Mouse (Mus musculus): ENCODE data around the gene Ranbp3l.
A peak's percentile ranks its signal among the peaks of the same experiment; 100 is the strongest.

Ranbp3l gene

DNA sequence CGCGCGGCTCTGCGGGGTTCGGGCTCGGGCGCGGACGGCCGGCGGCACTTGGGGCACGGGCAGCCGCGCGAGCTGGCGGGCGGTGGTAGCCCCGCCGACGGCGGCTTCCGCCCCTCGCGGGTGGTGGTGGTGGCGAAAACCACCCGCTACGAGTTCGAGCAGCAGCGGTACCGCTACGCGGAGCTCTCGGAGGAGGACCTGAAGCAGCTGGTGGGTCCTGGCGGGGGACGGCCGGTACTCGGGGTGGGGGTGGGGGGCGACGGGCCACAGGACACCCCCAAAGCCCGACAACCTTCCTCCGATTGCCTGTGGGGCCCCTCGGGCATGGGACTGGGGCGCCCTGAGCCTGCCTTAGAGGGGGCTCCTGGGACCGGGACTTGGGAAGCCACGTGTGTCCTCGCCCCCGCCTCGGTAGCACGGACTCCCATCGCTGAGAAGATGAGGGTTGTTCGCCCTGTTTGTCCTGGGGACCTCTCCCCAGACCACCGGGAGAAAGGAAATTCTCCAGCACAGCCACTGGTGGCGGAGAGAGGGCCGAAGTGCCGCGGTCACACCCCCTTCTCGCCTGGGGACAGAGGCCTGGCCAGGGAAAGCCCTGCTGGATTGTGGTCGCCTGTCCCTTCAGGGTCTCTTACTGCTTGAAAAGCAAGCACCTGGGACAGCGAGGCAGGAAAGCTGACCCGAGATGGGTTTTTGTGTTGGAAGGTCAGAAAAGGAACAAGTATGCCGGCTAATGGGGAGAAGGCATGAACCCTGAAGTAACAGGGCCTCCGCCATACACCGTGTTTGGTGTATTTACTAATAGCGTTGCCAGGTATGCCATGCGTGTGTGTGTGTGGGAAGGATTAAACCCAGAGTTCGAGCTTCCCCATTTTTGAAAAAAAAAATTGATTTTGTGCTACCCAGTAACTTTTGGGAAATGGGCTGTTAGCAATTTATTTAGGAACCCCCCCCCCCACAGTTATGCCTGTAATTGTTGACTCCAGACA lies 104.1 kb downstream of the Ranbp3l start:
- DNase-seq: peak; percentile 55 to 66

DNA sequence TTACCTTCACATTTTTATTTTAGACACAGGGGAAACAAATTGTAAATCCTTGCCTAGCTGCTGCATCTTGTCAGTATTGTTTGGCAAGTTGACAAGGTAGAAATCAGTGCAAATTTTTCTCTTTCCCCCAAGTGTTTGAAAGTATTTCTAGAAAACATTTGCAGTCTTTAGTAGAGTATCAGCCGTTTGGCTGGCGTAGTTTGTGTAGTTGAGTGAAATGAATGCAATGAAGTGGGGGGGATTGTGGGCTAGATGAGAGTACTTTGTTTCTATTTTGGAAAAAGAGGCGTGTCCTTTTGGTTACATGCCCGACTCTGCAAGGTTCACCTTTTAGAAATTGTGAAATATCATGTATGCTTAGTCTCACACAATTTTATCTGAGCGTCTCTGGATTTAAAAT lies 104.9 kb downstream of the Ranbp3l start:
- peak; percentile 13 to 14 for DNase-seq

DNA sequence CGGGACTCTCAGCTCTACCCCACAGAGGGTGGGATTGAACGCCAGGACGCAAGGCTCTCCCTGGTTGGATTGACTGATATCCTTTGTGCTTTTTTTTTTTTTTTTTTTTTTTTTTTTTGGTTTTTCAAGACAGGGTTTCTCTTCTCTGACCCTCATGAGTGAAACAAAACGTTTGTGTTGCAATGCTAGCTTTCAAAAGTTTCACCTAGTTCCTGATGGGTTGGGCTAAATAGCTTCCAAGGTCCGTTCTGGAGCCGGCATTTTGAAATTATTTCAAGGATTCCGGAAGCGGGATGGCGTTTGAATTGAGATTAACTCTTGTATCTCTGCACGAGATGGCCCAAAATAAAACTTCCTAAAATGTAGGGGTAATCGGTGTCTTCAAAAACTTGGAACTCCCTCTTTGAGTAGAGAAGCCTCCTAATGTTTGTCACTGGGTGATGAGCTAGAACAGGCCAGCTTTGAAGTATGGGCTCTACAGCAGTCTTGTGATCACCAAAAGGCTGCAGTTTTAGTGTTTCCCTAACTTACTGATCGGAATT lies 105.4 kb downstream of the Ranbp3l start:
- DNase-seq: no peak

- peak in 1 of 2 experiments; percentile 14 for DNase-seq
These were observed 105.9 kb downstream of the Ranbp3l start for GRCm38 (mm10) chr15:9073684-9074083.

- DNase-seq: no peak
These were observed 106.4 kb downstream of the Ranbp3l start for GRCm38 (mm10) chr15:9074139-9074538.

DNA sequence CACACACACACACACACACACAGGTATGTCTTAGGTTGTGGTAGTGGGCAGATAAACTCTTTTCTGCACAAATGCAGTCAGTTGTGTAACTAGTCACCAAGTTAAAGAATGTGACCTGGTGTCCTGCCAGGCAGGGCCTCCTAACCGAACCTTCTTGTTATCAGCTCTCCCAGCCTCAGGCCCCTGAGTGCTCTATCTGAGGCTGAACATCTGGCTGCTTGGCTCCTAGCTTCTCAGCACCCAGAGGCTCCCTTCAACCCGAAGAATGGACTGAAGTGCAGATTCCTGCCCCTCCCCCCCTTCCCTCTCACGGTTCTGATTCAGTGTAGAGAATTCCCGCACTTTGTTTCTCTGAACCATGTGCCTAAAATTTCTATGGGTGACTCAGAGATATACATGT lies 106.9 kb downstream of the Ranbp3l start:
- no peak for DNase-seq

DNA sequence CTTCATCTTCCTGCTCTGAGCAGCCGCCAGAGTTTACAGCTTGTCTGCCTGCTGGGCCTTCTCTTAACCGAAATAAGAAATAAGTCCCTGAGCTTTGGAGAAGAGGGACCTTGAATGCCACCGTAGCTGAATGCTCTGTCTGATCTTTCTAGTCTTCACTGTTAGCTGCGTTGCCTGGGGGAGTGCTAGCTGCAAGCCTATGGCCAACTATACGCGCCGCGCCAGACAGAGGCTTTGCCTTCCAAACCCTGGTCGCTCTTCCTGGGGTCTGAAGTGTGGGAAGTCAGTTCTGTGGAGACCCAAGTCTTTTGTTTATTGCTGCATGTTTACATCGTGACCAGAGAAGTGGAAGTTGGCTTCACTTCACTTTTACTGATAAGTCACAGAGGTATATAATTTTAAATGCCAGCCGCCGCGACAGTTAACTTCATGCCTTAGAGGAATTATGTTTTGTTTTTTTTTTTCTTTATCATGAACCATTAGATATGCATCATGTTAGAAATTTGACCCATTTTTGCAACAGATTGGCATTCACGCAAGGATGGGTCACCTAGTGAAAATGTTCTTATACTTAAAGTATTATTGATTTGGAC lies 108.0 kb downstream of the Ranbp3l start:
- no peak for DNase-seq

GRCm38 (mm10) chr15:9078481-9079300 lies 110.9 kb downstream of the Ranbp3l start:
- no peak for DNase-seq

GRCm38 (mm10) chr15:9079626-9080025 lies 111.9 kb downstream of the Ranbp3l start:
- DNase-seq: no peak

GRCm38 (mm10) chr15:9080206-9080605 lies 112.5 kb downstream of the Ranbp3l start:
- DNase-seq: no peak

GRCm38 (mm10) chr15:9081294-9081693 lies 113.5 kb downstream of the Ranbp3l start:
- DNase-seq: no peak

DNA sequence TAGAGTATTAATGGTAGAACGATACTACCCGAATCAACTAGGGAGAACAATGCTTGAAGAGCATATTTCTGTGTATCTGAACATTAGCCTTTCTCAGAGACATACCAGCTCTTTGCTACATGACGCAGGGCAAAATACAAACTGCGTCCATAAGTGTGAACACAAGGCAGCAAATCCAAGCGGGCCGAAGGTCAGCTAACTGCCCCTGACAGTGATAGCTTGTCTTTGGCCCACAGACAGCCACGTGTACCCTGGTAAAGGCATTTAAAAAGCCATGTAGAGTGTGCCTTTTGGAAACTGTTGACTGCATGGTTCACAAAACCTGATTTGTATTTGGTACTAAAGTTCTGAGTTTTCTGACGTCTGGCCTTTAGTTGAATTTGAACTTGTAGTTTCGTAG lies 115.0 kb downstream of the Ranbp3l start:
- DNase-seq: no peak

DNA sequence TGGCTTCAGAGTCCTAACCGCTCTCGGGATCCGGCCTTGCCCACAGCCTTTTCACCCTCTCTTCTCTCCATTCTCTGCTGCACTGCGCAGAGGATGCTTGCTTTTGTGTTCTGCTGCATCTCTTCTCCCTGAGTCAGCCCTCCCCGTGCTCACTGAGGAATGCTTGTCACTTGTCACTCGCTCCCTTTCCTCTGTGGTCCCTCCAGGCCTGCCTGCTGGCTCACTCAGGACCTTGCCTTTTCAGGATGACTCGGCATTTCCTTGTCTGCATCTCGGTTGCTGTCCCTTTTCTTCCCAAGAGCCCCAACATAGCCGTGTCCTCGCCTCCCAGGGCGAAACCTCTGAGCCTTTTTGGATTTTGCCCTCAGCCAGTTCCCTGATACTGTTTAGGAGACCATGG lies 119.1 kb downstream of the Ranbp3l start:
- no peak for DNase-seq

DNA sequence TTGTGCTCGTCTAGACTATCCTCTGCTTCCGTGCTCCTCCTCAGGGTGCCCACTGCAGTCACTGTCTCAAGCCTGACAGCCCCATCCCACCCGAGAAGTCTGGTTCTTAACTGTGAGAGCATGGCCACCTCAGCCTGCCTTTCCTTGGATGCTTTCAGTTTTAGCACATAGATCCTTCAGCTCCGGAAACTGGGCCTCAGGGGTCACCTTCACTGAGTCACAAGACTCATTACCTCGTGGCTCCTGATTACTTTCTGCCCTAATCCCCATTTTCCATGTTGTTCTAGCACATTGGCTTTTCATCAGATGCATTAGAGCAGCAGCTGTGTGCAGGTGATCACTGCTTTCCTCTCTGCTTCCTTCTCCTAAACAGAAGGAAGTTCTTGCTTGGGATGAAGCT lies 119.7 kb downstream of the Ranbp3l start:
- no peak for DNase-seq

DNA sequence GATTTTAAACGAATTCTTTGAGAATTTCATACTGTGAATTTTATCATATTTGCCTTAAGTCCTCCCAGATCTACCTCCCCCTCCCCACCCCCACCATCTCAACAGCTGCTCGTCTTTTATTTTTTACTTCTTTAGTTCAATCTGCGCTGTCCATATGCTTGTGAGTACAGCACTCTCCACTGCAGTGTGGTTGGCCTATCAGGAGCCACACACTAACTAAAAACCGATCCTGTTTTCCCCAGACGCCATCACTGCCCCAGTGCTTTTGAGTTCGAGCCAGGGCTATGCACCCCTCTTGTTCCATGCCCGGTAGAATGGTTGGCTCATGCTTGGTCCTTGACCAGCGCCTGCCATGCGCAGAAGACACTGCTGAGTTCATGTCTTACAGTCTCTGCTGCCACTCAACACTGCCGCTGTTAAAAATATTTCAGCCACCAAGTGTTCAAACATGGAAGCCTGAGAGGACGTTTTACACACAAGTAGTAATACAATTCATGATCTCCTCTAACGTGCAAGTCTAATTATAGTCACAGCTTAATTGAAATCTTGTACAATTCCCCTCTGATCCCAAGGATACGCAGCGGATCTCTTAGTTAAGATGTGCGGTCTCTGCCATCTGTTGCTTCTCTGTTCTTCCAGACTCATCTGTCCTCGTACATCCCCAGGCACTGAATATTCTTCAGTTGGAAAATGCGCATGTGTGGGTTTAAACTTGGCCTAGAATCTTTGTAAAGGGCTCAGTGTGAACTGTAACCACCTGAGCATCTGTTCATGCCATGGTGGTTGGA lies 120.3 kb downstream of the Ranbp3l start:
- no peak for DNase-seq

DNA sequence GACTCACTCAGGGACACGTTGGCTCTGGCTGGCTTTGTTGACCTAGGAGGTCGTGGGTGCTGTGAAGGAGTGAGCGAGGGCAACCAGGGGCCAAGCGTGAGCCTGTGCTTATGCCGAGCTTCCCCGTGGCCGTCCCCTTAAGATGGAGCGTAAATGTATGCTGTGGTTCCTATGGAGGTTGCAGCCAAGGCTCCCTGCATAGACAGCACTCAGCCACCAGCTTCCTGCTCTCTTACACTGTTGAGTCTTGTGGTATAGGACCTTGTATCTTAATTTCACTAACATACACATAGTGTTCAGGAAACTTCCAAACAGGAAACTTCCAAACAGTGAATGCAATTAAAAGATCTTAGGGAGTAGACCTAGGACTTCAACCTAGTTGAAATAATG lies 120.9 kb downstream of the Ranbp3l start:
- DNase-seq: no peak

GRCm38 (mm10) chr15:9089136-9089720 lies 121.5 kb downstream of the Ranbp3l start:
- no peak for DNase-seq

- DNase-seq: no peak
These were observed 122.9 kb downstream of the Ranbp3l start for GRCm38 (mm10) chr15:9090662-9091061.

DNA sequence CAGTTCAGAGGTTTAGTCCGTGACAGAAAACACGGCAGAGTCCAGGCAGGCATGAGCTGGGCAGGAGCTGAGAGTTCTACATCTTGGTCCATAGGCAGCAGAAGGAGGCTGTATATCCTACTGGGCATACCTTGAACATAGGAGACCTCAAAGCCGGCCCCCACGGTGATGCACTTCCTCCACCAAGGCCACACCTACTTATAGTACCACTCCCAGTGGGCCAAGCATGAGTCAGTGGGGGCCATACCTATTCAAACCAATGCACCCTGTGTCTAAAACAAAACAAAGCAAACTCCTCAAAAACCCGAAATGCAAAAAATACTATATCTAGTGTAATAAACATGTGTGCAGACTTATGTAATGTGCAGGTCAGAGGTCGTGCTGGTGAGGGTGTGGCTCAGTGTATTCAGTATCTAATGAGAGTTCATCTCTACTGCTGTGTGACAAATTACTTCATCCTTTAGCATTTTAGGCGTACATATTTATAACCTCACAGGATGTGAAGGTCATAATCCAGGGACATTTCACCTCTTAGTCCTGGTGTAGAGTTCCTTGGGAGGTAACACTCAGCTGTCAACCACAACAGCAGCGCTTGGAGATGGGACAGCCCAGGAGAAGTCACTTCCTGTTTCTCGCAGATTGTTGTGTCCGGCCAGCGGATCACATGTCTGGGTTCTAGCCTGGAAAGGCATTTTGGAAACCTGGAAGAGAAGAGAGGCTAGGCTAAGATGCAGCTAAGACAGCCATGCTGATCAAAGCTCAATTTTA lies 126.0 kb downstream of the Ranbp3l start:
- no peak for DNase-seq

DNA sequence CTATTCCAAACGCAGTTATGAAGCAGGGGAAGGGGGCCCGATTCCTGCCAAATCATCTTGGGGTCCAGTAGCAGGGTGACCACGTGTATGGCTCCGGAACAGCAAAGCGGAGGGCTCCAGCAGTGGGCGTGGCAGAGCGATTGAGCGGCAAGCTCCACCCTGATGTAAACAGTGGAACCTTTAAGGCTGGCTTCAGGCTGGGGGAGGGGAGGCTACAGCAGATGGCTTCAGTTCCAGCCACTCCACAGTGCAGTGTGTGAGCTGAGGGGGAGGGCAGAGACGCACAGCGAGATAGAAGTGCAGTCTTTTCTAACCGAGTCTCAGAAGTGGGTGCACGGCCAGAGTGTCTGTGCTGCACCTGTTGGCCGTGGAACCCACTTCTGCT lies 126.6 kb downstream of the Ranbp3l start:
- no peak for DNase-seq

DNA sequence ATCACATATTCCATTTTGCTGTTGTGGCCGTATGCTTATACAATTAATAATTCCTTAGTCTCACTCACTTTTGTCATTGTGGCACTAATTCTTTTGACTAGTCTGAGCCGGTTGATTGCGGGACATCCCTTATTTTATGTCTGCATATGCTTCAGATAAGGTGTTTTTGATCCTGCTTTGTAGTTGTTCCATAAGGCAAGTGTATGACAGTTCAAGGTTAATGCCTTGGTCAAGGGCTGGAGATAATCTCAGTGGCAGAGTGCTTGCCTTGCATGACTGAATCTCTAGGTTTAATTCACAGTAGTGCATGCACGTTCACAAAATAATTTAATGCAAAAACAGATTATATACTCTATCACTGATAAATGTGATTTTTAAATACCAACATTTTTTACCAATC lies 129.1 kb downstream of the Ranbp3l start:
- DNase-seq: no peak
